Mouse (Mus musculus): ENCODE results near the gene 1810009A15Rik. TPM values are rescaled to one million over a fixed set of nuclear protein-coding genes. Genes with fewer than 3 reads are reported as not detected.
A peak's percentile ranks its signal among the peaks of the same experiment; 100 is the strongest.
"Not testable (repeated sequence)": the region's sequence is repeated elsewhere in the genome, so short reads cannot be mapped to it uniquely, and the experiment has no call there.

1810009A15Rik gene
- total RNA-seq (2021) = 10 to 100 TPM; 15.6 to 17.1 TPM
- long read RNA-seq, experiment 1, transcript 1810009A15Rik-201 (4 exons, 806 nt) = major isoform, 45 of 47 reads
- long read RNA-seq, experiment 1, partial matches to known transcripts = 0 of 47 reads
- long read RNA-seq, experiment 1, other reads (novel, unspliced or antisense) = 0 of 47 reads
- long read RNA-seq, experiment 2, transcript 1810009A15Rik-201 (4 exons, 806 nt) = major isoform, 42 of 47 reads
- long read RNA-seq, experiment 2, partial matches to known transcripts = 1 of 47 reads
- long read RNA-seq, experiment 2, other reads (novel, unspliced or antisense) = 0 of 47 reads

- intact Hi-C loops (cut with DNase I) = no loop called here
- DNase-seq = peak; percentile 86 to 93
Observed at GRCm38 (mm10) chr19:8888511-8889385, at the start of gene 1810009A15Rik, which contains the start of gene Gm49416. Gene 1810009A15Rik (plus strand): TSS chr19:8888853. Gene Gm49416 (plus strand): TSS chr19:8888926.

- no peak for DNase-seq
- intact Hi-C loops (cut with DNase I) = no loop called here
Observed at GRCm38 (mm10) chr19:8839103-8839907, 49.3 kb upstream of the 1810009A15Rik start, which contains the start of gene Gng3. Gene Gng3 (minus strand): TSS chr19:8839194.

- intact Hi-C loops (cut with DNase I) = loop anchor here (5.0 kb wide), 1 partner anchor 52 kb away; the partner anchor contains the start of gene Ints5
- DNase-seq = peak; percentile 64 to 65
Observed at GRCm38 (mm10) chr19:8839908-8840791, 48.5 kb upstream of the 1810009A15Rik start.

- intact Hi-C loops (cut with DNase I) = loop anchor here (5.0 kb wide), 1 partner anchor 51 kb away; the partner anchor contains the start of gene Ints5
- DNase-seq = no peak
Observed at GRCm38 (mm10) chr19:8841012-8841411, 47.6 kb upstream of the 1810009A15Rik start.

- DNase-seq = no peak
- intact Hi-C loops (cut with DNase I) = loop anchor here (5.0 kb wide), 1 partner anchor 49 kb away; the partner anchor contains the start of gene Ints5
Observed at GRCm38 (mm10) chr19:8842961-8843360, 45.7 kb upstream of the 1810009A15Rik start.

GRCm38 (mm10) chr19:8844371-8845129, 44.1 kb upstream of the 1810009A15Rik start:
- intact Hi-C loops (cut with DNase I) = loop anchor here (5.0 kb wide), 2 partner anchors 48 to 258 kb away; partner anchors contain the start of gene Ints5
- peak; percentile 59 to 82 for DNase-seq

GRCm38 (mm10) chr19:8848356-8848755, 40.3 kb upstream of the 1810009A15Rik start:
- no peak for DNase-seq
- intact Hi-C loops (cut with DNase I) = loop anchor here (5.0 kb wide), 1 partner anchor 254 kb away; no protein-coding TSS in a partner anchor

- peak; percentile 53 to 63 for DNase-seq
- intact Hi-C loops (cut with DNase I) = no loop called here
Observed at GRCm38 (mm10) chr19:8850402-8850901, 38.2 kb upstream of the 1810009A15Rik start, which contains the start of gene Lrrn4cl. Gene Lrrn4cl (plus strand): TSS chr19:8850768.

GRCm38 (mm10) chr19:8851639-8852038, 37.0 kb upstream of the 1810009A15Rik start:
- DNase-seq = no peak
- intact Hi-C loops (cut with DNase I) = no loop called here

- intact Hi-C loops (cut with DNase I) = no loop called here
- peak; percentile 61 to 69 for DNase-seq
Observed at GRCm38 (mm10) chr19:8852236-8852928, 36.3 kb upstream of the 1810009A15Rik start.

- intact Hi-C loops (cut with DNase I) = no loop called here
- DNase-seq = no peak
Observed at GRCm38 (mm10) chr19:8853117-8853516, 35.5 kb upstream of the 1810009A15Rik start.

GRCm38 (mm10) chr19:8857689-8858088, 31.0 kb upstream of the 1810009A15Rik start:
- peak in 1 of 2 experiments; percentile 42 for DNase-seq
- intact Hi-C loops (cut with DNase I) = loop anchor here (5.0 kb wide), 1 partner anchor 250 kb away; no protein-coding TSS in a partner anchor

- intact Hi-C loops (cut with DNase I) = loop anchor here (5.0 kb wide), 1 partner anchor 248 kb away; no protein-coding TSS in a partner anchor
- no peak for DNase-seq
Observed at GRCm38 (mm10) chr19:8859018-8859417, 29.6 kb upstream of the 1810009A15Rik start.

GRCm38 (mm10) chr19:8864265-8864664, 24.4 kb upstream of the 1810009A15Rik start:
- intact Hi-C loops (cut with DNase I) = no loop called here
- no peak for DNase-seq

- intact Hi-C loops (cut with DNase I); DNase-seq: not testable (repeated sequence)
Observed at GRCm38 (mm10) chr19:8870381-8870780, 18.3 kb upstream of the 1810009A15Rik start.

- intact Hi-C loops (cut with DNase I) = no loop called here
- no peak for DNase-seq
Observed at GRCm38 (mm10) chr19:8870838-8871237, 17.8 kb upstream of the 1810009A15Rik start.

Data from gastrocnemius, postnatal 36 days (tissue).